Mouse (Mus musculus) bone marrow, adult 2 months (tissue): ENCODE measurements around the gene Angel2.

Experiments used
- CTCF ChIP-seq: fragments of 200-500 bp; IDR thresholded peaks from 2 replicates; pipeline ENCODE4 v1.5.1; 2011; ENCODE audit warnings: low read length, control low read depth; ENCODE audit not compliant: control insufficient read depth, insufficient read depth
- POLR2A ChIP-seq: fragments of 200-500 bp; IDR thresholded peaks from 2 replicates; pipeline ENCODE4 v1.6.1; 2011; ENCODE audit warnings: low read depth, mild to moderate bottlenecking, control low read depth, low read length, borderline replicate concordance; ENCODE audit not compliant: control insufficient read depth

DNA sequence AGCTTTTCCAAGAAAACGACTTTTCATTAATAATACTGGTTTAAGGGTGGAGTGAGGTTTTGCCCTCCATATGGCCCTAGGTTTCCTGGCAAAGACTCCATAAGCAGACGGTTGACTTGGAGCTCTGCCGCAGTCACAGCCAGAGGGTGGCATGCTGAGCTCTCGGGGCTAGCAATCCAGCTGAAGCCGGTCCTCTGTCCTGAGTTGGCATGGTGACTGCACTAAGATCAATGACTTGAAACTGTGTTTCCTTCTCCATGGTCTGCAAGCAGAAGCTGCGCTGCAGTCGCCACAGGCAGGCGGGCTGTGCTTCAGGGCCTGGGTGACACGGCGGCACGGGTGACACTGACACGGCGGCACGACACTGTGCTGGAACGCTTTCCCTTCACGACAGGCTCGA is 23.9 kb downstream of the Angel2 start:
- TF ChIP-seq POLR2A (no peak), CTCF (no peak)
